Mouse (Mus musculus) embryonic fibroblast, embryonic 13.5 days (primary cell): ENCODE data around the gene Actr6.

Experiments
- CTCF ChIP-seq: IDR thresholded peaks from 2 replicates; pipeline ENCODE4 v1.5.1; 2011; ENCODE audit warnings: mild to moderate bottlenecking, control low read depth, low read length, moderate library complexity, borderline replicate concordance; ENCODE audit not compliant: insufficient read depth
- POLR2A ChIP-seq: IDR thresholded peaks from 2 replicates; pipeline ENCODE4 v1.6.1; 2011; ENCODE audit warnings: low read depth, mild to moderate bottlenecking, control low read depth, low read length, moderate library complexity

- TF ChIP-seq CTCF, result no peak
- no peak for TF ChIP-seq POLR2A
These were observed 52.6 kb downstream of the Actr6 start for GRCm38 (mm10) chr10:89679448-89679847.
